Mouse (Mus musculus) heart, adult 2 months (tissue): ENCODE results near the gene Glis3. TPM values are rescaled to one million over a fixed set of nuclear protein-coding genes. Genes with fewer than 3 reads are reported as not detected.

Experiments used
- DNase-seq, 2 experiments: peaks; one replicate each; pipeline ENCODE4 v3.0.0; 2021
- H3K27ac ChIP-seq: fragments of 200-600 bp; 2 replicates; pipeline ENCODE4 v1.8.1; 2022
- H3K27me3 ChIP-seq: fragments of 200-500 bp; 2 replicates; pipeline ENCODE4 v1.6.1; 2012; ENCODE audit warnings: mild to moderate bottlenecking, low read length, inconsistent platforms, mixed read lengths; ENCODE audit not compliant: control insufficient read depth, insufficient read depth
- H3K36me3 ChIP-seq: fragments of 200-500 bp; 2 replicates; pipeline ENCODE4 v1.6.1; 2012; ENCODE audit warnings: low read length, inconsistent platforms; ENCODE audit not compliant: control insufficient read depth, insufficient read depth
- H3K4me1 ChIP-seq: fragments of 200-500 bp; 2 replicates; pipeline ENCODE4 v1.6.1; 2011; ENCODE audit warnings: low read length; ENCODE audit not compliant: control insufficient read depth, insufficient read depth
- H3K4me3 ChIP-seq: fragments of 200-600 bp; 2 replicates; pipeline ENCODE4 v1.8.1; 2022
- H3K79me2 ChIP-seq: fragments of 200-500 bp; replicated peaks from 2 replicates; pipeline ENCODE4 v1.6.1; 2012; ENCODE audit warnings: mild to moderate bottlenecking, inconsistent platforms, low read length, moderate library complexity, mixed read lengths; ENCODE audit not compliant: control insufficient read depth, insufficient read depth
- H3K9ac ChIP-seq: fragments of 200-500 bp; 2 replicates; pipeline ENCODE4 v1.6.1; 2012; ENCODE audit warnings: low read depth, mild to moderate bottlenecking, control low read depth, inconsistent platforms, low read length, mixed read lengths
- CTCF ChIP-seq: fragments of 200-600 bp; IDR thresholded peaks from 2 replicates; pipeline ENCODE4 v1.8.1; 2022; ENCODE audit warnings: antibody characterized with exemption, mild to moderate bottlenecking, moderate library complexity
- EP300 ChIP-seq: fragments of 200-500 bp; IDR thresholded peaks from 2 replicates; pipeline ENCODE4 v1.6.1; 2011; ENCODE audit warnings: low read depth, low read length, control low read depth; ENCODE audit not compliant: insufficient read depth
- POLR2A ChIP-seq: fragments of 200-500 bp; IDR thresholded peaks from 2 replicates; pipeline ENCODE4 v1.6.1; 2011; ENCODE audit warnings: mild to moderate bottlenecking, low read depth, low read length, control low read depth; ENCODE audit not compliant: insufficient read depth
- WGBS: fragments of 180-500 bp; shearing (Covaris S2); methylation state at CpG from one replicate; pipeline ENCODE4 v1.1.7; 2018; 5-methylcytosine and 5-hydroxymethylcytosine counted together
- intact Hi-C: fragments of 180-260 bp; cut with DNase I; formaldehyde crosslinking; loops from one replicate; pipeline ENCODE4 v1.15.1; 2025
- polyA plus RNA-seq: library from polyadenylated mRNA; depleted of rRNA; stranded (reverse); fragments of >200 nt; gene quantifications from 2 replicates; pipeline ENCODE4 v1.2.3, GENCODE M21; 2012
- total RNA-seq, 2 experiments: library from RNA; stranded (reverse); gene quantifications; 2 replicates each; pipeline ENCODE4 v1.2.3; 2021

Gene Glis3
- total and polyA plus RNA-seq, 3 experiments: 0.55 to 1.3 (median 1.1) TPM

DNA sequence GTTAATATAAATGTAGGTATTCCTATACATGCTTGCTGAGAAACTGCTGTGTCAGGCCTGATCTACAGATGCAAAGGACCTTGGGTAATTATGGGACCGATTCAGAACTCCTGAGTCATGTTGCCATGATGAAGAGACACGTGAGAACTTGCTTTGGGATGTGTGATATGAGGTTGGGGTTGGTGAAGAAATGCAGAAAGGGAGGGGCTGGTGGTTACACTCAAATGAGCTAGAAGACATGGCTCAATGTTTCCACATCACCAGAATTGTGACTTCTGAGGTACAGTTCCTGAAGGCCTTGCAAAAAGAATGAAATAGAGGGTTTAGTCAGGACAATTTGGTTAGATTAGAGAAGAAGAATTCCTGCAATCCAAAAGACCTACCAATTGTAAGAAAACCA lies 405.4 kb downstream of the Glis3 start:
- intact Hi-C loops: no loop called here
- Histone ChIP-seq H3K9ac (no peak overlapping the region), H3K4me3 (no peak overlapping the region), H3K27ac (no peak overlapping the region), H3K36me3 (no peaks in the 10 kb centered on the region), H3K79me2 (no peaks in the 10 kb centered on the region), H3K27me3 (no peaks in the 10 kb centered on the region), H3K4me1 (no peaks in the 10 kb centered on the region)
- 65% methylated on average over 2 of the region's 2 CpGs for whole genome bisulfite sequencing
- TF ChIP-seq POLR2A (no peak), CTCF (no peak), EP300 (no peak)
- DNase-seq: no peak

DNA sequence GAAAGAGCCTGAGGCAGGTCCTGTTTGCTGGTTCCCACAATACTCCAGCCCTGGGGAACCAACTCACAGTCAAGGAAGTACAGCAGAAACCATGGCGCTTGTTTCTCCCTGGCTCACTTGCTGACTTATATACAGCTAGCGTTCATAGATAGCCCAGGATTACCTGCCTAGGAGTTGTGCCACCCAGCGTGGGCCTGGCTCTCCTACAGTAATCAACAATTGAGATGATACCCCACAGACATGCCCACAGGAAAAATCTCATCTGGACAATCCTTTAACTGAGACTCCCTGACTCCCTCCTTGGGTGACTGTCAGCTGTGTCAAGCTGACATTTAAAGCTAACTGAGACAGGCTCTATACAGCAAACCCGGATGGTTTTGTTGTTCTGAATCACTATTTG lies 405.9 kb downstream of the Glis3 start:
- Histone ChIP-seq H3K9ac (no peak overlapping the region), H3K79me2 (no peaks in the 10 kb centered on the region), H3K4me3 (no peak overlapping the region), H3K27ac (no peak overlapping the region), H3K4me1 (no peaks in the 10 kb centered on the region), H3K36me3 (no peaks in the 10 kb centered on the region), H3K27me3 (no peaks in the 10 kb centered on the region)
- intact Hi-C loops: no loop called here
- DNase-seq: no peak
- no peak for TF ChIP-seq POLR2A
- no peak for TF ChIP-seq CTCF
- TF ChIP-seq EP300: no peak
- 83% methylated on average over 4 of the region's 4 CpGs for WGBS

DNA sequence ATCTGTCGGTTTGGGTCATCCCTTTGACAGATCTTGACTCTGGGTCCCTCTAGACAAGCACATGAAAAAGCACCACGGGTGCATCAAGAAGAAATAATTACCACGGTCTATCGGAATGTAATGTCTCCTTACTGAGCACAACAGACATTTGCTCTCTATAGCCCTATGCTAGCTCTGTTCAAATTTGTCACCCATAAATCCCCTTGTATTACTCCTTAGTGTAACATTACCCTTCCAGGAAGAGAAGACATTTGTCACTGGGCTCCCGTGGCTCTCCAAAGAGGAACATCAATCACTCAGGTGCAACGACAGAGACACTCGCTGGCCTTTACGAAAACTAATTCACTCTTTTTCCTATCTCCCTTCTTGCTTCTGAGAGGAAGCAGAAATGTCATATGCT lies 413.0 kb downstream of the Glis3 start:
- 82% methylated on average over 8 of the region's 8 CpGs for WGBS
- H3K27ac ChIP-seq: no peak overlapping the region
- no peaks in the 10 kb centered on the region for H3K79me2 ChIP-seq
- no peak for TF ChIP-seq POLR2A
- TF ChIP-seq EP300: no peak
- no peak overlapping the region for H3K4me3 ChIP-seq
- no peaks in the 10 kb centered on the region for H3K36me3 ChIP-seq
- H3K27me3 ChIP-seq: no peaks in the 10 kb centered on the region
- H3K9ac ChIP-seq: no peak overlapping the region
- DNase-seq: no peak
- H3K4me1 ChIP-seq: no peaks in the 10 kb centered on the region
- intact Hi-C loops: no loop called here

DNA sequence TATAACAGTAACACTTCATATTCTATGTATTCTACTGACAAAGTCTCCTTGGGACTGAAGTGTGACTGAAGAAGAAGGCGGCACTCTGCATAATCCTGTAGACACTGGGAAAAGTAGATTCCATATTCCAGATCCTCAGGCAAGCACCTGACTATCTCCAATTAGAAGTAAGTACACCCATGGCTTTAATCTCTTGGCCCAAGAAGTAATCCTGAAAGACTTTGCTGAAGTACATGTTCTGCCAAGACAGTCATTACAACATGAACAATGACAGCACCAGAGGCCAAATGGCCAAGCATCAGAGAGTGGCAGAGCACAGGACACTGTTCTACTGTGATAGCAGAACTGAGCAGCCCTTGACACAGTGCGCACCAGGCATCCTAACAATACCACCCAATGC lies 414.1 kb downstream of the Glis3 start:
- intact Hi-C loops: no loop called here
- no peaks in the 10 kb centered on the region for H3K4me1 ChIP-seq
- no peaks in the 10 kb centered on the region for H3K36me3 ChIP-seq
- H3K27ac ChIP-seq: no peak overlapping the region
- no peak for TF ChIP-seq CTCF
- no peak for TF ChIP-seq EP300
- TF ChIP-seq POLR2A: no peak
- no peak overlapping the region for H3K9ac ChIP-seq
- H3K79me2 ChIP-seq: no peaks in the 10 kb centered on the region
- no peak overlapping the region for H3K4me3 ChIP-seq
- DNase-seq: no peak
- 91% methylated on average over 2 of the region's 2 CpGs for WGBS
- no peaks in the 10 kb centered on the region for H3K27me3 ChIP-seq

DNA sequence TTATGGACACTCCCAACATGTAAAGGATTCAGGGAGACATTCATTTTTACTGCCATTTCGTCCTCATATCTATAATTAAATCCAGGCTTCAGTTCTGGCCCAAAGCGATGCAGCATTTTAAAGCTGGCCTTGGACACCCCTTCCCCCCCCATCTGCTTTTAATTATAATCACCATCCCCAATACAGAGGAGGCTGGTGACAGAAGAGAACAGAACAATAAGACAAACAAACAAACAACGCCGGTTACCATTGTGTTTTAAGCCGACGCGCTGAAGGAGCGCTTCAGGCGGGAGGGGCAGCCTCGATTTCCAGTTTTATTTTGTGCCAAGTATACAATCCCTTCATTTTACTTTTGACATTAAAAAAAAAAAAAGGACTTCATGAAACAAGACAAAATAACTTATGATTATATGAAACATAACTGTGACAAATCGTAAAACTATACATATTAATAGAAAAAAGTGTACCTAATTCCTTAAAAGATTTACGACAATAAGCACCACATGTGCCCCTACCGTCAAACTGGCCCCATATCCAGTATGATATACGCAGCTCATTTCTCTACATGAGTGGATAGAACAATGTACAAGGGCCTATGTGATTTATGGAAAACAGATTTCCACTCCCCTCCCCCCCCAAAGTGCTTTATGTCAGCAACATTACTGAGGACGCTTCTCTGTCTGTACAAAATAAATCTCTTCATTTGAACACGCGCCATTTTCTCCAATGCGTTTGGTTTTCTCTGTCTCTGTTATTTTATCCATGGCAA lies 420.8 kb downstream of the Glis3 start:
- no peak for DNase-seq
- intact Hi-C loops: no loop called here
- Histone ChIP-seq H3K27me3 (no peaks in the 10 kb centered on the region), H3K79me2 (no peaks in the 10 kb centered on the region), H3K4me3 (no peak overlapping the region), H3K9ac (no peak overlapping the region), H3K4me1 (no peaks in the 10 kb centered on the region), H3K36me3 (no peaks in the 10 kb centered on the region), H3K27ac (no peak overlapping the region)
- TF ChIP-seq POLR2A: no peak
- 89% methylated on average over 18 of the region's 18 CpGs for WGBS

DNA sequence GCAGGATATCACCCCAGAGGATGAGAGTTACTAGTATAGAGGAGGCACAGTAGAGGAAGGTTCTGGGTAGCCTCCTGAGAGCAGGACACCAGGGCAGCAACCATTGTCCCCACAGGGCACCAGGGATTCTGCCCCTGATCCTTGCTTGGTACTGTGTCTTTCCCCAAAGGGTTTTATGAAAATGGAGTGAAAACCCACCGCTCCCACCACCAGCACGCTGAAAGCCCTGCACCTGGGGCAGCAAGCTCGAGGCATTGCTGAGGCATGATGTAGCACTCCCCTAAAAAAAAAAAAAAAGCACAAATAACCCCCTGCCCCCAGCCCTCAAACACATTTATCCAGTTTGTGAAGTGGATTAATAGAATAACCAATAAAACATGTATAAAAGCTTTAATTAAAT lies 421.4 kb downstream of the Glis3 start:
- Histone ChIP-seq H3K36me3 (no peaks in the 10 kb centered on the region), H3K27ac (no peak overlapping the region), H3K9ac (no peak overlapping the region), H3K27me3 (no peaks in the 10 kb centered on the region), H3K4me1 (no peaks in the 10 kb centered on the region), H3K4me3 (no peak overlapping the region), H3K79me2 (no peaks in the 10 kb centered on the region)
- intact Hi-C loops: no loop called here
- no peak for TF ChIP-seq POLR2A
- no peak for TF ChIP-seq CTCF
- no peak for TF ChIP-seq EP300
- WGBS: 81% methylated on average over 3 of the region's 3 CpGs
- DNase-seq: no peak
